Mouse (Mus musculus) MEL (cell line): Measurements from ENCODE around the gene Spata25. TPM values are rescaled to one million over a fixed set of nuclear protein-coding genes. Genes with fewer than 3 reads are reported as not detected.

Experiments
- DNase-seq: peaks from one replicate; pipeline ENCODE4 v3.0.0; 2011; ENCODE audit warnings: low read depth, low spot score
- H3K27ac ChIP-seq: 2 replicates; pipeline ENCODE4 v1.5.1; 2012; ENCODE audit warnings: low read depth, mild to moderate bottlenecking, control low read depth, low read length, moderate library complexity; ENCODE audit not compliant: control insufficient read depth
- H3K27me3 ChIP-seq, 2 experiments: fragments of 150-350 bp in 1 of 2; sonication (generic) in 1 of 2; 2 replicates each; pipeline ENCODE4 v1.6.1; 2012; ENCODE audit warnings: low read length in 2 of 2, mild to moderate bottlenecking in 2 of 2, improper control_type of control experiment in 1 of 2, moderate library complexity in 1 of 2; ENCODE audit not compliant: insufficient read depth in 2 of 2, control insufficient read depth in 1 of 2
- H3K36me3 ChIP-seq, 2 experiments: 2 replicates each; pipeline ENCODE4 v1.6.1; 2012 to 2014; ENCODE audit warnings: low read length in 2 of 2, improper control_type of control experiment in 1 of 2, inconsistent platforms in 1 of 2, mild to moderate bottlenecking in 1 of 2; ENCODE audit not compliant: insufficient read depth in 2 of 2, control insufficient read depth in 1 of 2
- H3K4me1 ChIP-seq, 2 experiments: fragments of 150-350 bp in 1 of 2; sonication (generic) in 1 of 2; 2 replicates each; pipeline ENCODE4 v1.6.1; 2012; ENCODE audit warnings: low read length in 2 of 2, improper control_type of control experiment in 1 of 2, mild to moderate bottlenecking in 1 of 2; ENCODE audit not compliant: insufficient read depth in 2 of 2, control insufficient read depth in 1 of 2
- H3K4me3 ChIP-seq, 2 experiments: fragments of 150-350 bp in 1 of 2; sonication (generic) in 1 of 2; 2 replicates each; pipeline ENCODE4 v1.5.1; 2012; ENCODE audit warnings: low read depth in 2 of 2, low read length in 2 of 2, mild to moderate bottlenecking in 2 of 2, moderate library complexity in 2 of 2, control low read depth in 1 of 2, improper control_type of control experiment in 1 of 2; ENCODE audit not compliant: control insufficient read depth in 1 of 2, insufficient read depth in 1 of 2
- H3K79me2 ChIP-seq: 2 replicates; pipeline ENCODE4 v1.6.1; 2012; ENCODE audit warnings: mild to moderate bottlenecking, low read length, moderate library complexity; ENCODE audit not compliant: control insufficient read depth, poor library complexity, insufficient read depth
- H3K9ac ChIP-seq: 2 replicates; pipeline ENCODE4 v1.6.1; 2012; ENCODE audit warnings: low read depth, mild to moderate bottlenecking, control low read depth, low read length, moderate library complexity; ENCODE audit not compliant: control insufficient read depth, poor library complexity, severe bottlenecking
- H3K9me3 ChIP-seq: fragments of 150-350 bp; sonication (generic); replicated peaks from 2 replicates; pipeline ENCODE4 v1.6.1; 2012; ENCODE audit warnings: mild to moderate bottlenecking, low read length, improper control_type of control experiment, moderate library complexity; ENCODE audit not compliant: insufficient read depth
- BHLHE40 ChIP-seq: IDR thresholded peaks from 2 replicates; pipeline ENCODE4 v1.6.1; 2012; ENCODE audit warnings: low read depth, mild to moderate bottlenecking, inconsistent platforms, low read length, improper control_type of control experiment, borderline replicate concordance
- CHD1 ChIP-seq: IDR thresholded peaks from 2 replicates; pipeline ENCODE4 v1.6.1; 2012; ENCODE audit warnings: low read depth, mild to moderate bottlenecking, inconsistent platforms, low read length, improper control_type of control experiment
- CHD2 ChIP-seq: IDR thresholded peaks from 2 replicates; pipeline ENCODE4 v1.6.1; 2011; ENCODE audit warnings: low read length, improper control_type of control experiment
- E2F4 ChIP-seq: IDR thresholded peaks from 2 replicates; pipeline ENCODE4 v1.6.1; 2011; ENCODE audit warnings: low read depth, low read length, improper control_type of control experiment, borderline replicate concordance
- EP300 ChIP-seq, 2 experiments: IDR thresholded peaks; 2 replicates each; pipeline ENCODE4 v1.6.1; 2011; ENCODE audit warnings: improper control_type of control experiment in 2 of 2, low read length in 2 of 2, low read depth in 1 of 2, mild to moderate bottlenecking in 1 of 2
- ETS1 ChIP-seq: IDR thresholded peaks from 2 replicates; pipeline ENCODE4 v1.6.1; 2012; ENCODE audit warnings: low read depth, mild to moderate bottlenecking, inconsistent platforms, low read length, improper control_type of control experiment, moderate library complexity
- GABPA ChIP-seq: IDR thresholded peaks from 2 replicates; pipeline ENCODE4 v1.6.1; 2012; ENCODE audit warnings: low read depth, mild to moderate bottlenecking, inconsistent platforms, low read length, improper control_type of control experiment, moderate library complexity
- GATA1 ChIP-seq: IDR thresholded peaks from 2 replicates; pipeline ENCODE4 v1.6.1; 2011; ENCODE audit warnings: low read depth, low read length, improper control_type of control experiment
- HCFC1 ChIP-seq: IDR thresholded peaks from 2 replicates; pipeline ENCODE4 v1.6.1; 2012; ENCODE audit warnings: low read depth, mild to moderate bottlenecking, inconsistent platforms, low read length, improper control_type of control experiment, moderate library complexity
- JUND ChIP-seq: IDR thresholded peaks from 2 replicates; pipeline ENCODE4 v1.6.1; 2011; ENCODE audit warnings: low read depth, mild to moderate bottlenecking, improper control_type of control experiment, low read length
- KAT2A ChIP-seq: conservative IDR thresholded peaks from 2 replicates; pipeline ENCODE4 v1.6.1; 2012; ENCODE audit warnings: low read depth, low read length, improper control_type of control experiment, inconsistent platforms
- MAFK ChIP-seq: IDR thresholded peaks from 2 replicates; pipeline ENCODE4 v1.6.1; 2011; ENCODE audit warnings: low read depth, mild to moderate bottlenecking, low read length, improper control_type of control experiment, borderline replicate concordance
- MAX ChIP-seq: IDR thresholded peaks from 2 replicates; pipeline ENCODE4 v1.6.1; 2011; ENCODE audit warnings: low read length, improper control_type of control experiment
- MAZ ChIP-seq: IDR thresholded peaks from 2 replicates; pipeline ENCODE4 v1.6.1; 2012; ENCODE audit warnings: low read depth, mild to moderate bottlenecking, inconsistent platforms, low read length, improper control_type of control experiment
- MXI1 ChIP-seq: IDR thresholded peaks from 2 replicates; pipeline ENCODE4 v1.6.1; 2011; ENCODE audit warnings: mild to moderate bottlenecking, low read depth, low read length, improper control_type of control experiment
- MYB ChIP-seq: IDR thresholded peaks from 2 replicates; pipeline ENCODE4 v1.6.1; 2011; ENCODE audit warnings: mild to moderate bottlenecking, low read depth, low read length, improper control_type of control experiment
- MYC ChIP-seq: IDR thresholded peaks from 2 replicates; pipeline ENCODE4 v1.6.1; 2011; ENCODE audit warnings: low read depth, mild to moderate bottlenecking, low read length, improper control_type of control experiment, moderate library complexity
- NELFE ChIP-seq: IDR thresholded peaks from 2 replicates; pipeline ENCODE4 v1.6.1; 2011; ENCODE audit warnings: low read depth, low read length, improper control_type of control experiment
- POLR2A ChIP-seq, 2 experiments: IDR thresholded peaks; 2 replicates each; pipeline ENCODE4 v1.6.1; 2011 to 2012; ENCODE audit warnings: low read length in 2 of 2, mild to moderate bottlenecking in 2 of 2, control low read depth in 1 of 2, improper control_type of control experiment in 1 of 2, low read depth in 1 of 2, moderate library complexity in 1 of 2; ENCODE audit not compliant: control insufficient read depth in 1 of 2, insufficient read depth in 1 of 2, poor library complexity in 1 of 2
- POLR2AphosphoS5 ChIP-seq: IDR thresholded peaks from 2 replicates; pipeline ENCODE4 v1.6.1; 2012; ENCODE audit warnings: low read depth, borderline replicate concordance, mild to moderate bottlenecking, inconsistent platforms, low read length, moderate library complexity, mixed read lengths
- RAD21 ChIP-seq: IDR thresholded peaks from 2 replicates; pipeline ENCODE4 v1.6.1; 2011; ENCODE audit warnings: mild to moderate bottlenecking, low read depth, low read length, improper control_type of control experiment
- RCOR1 ChIP-seq: IDR thresholded peaks from 2 replicates; pipeline ENCODE4 v1.6.1; 2012; ENCODE audit warnings: low read depth, mild to moderate bottlenecking, inconsistent platforms, low read length, improper control_type of control experiment
- SIN3A ChIP-seq: IDR thresholded peaks from 2 replicates; pipeline ENCODE4 v1.6.1; 2012; ENCODE audit warnings: low read length, improper control_type of control experiment, inconsistent platforms
- SMC3 ChIP-seq: IDR thresholded peaks from 2 replicates; pipeline ENCODE4 v1.6.1; 2011; ENCODE audit warnings: low read depth, low read length, improper control_type of control experiment
- TAL1 ChIP-seq: IDR thresholded peaks from 2 replicates; pipeline ENCODE4 v1.6.1; 2012; ENCODE audit warnings: mild to moderate bottlenecking, inconsistent platforms, low read length, moderate library complexity, mixed read lengths
- TBP ChIP-seq: IDR thresholded peaks from 2 replicates; pipeline ENCODE4 v1.8.0; 2011; ENCODE audit warnings: low read depth, low read length, improper control_type of control experiment
- TCF12 ChIP-seq: IDR thresholded peaks from 2 replicates; pipeline ENCODE4 v1.6.1; 2014; ENCODE audit warnings: low read depth, mild to moderate bottlenecking, inconsistent platforms, low read length, improper control_type of control experiment, moderate library complexity
- UBTF ChIP-seq: IDR thresholded peaks from 2 replicates; pipeline ENCODE4 v1.6.1; 2012; ENCODE audit warnings: low read depth, mild to moderate bottlenecking, inconsistent platforms, low read length, improper control_type of control experiment, moderate library complexity, borderline replicate concordance; ENCODE audit not compliant: insufficient read depth
- USF2 ChIP-seq, 2 experiments: IDR thresholded peaks; 2 replicates each; pipeline ENCODE4 v1.6.1; 2011 to 2012; ENCODE audit warnings: improper control_type of control experiment in 2 of 2, low read length in 2 of 2, borderline replicate concordance in 1 of 2, inconsistent platforms in 1 of 2, low read depth in 1 of 2, mild to moderate bottlenecking in 1 of 2; ENCODE audit not compliant: insufficient read depth in 1 of 2
- ZC3H11A ChIP-seq: IDR thresholded peaks from 2 replicates; pipeline ENCODE4 v1.6.1; 2012; ENCODE audit warnings: low read depth, mild to moderate bottlenecking, inconsistent platforms, low read length, improper control_type of control experiment
- ZKSCAN1 ChIP-seq: IDR thresholded peaks from 2 replicates; pipeline ENCODE4 v1.6.1; 2012; ENCODE audit warnings: low read depth, mild to moderate bottlenecking, inconsistent platforms, low read length, improper control_type of control experiment, moderate library complexity
- polyA plus RNA-seq, 2 experiments: library from polyadenylated mRNA; stranded (reverse) in 1 of 2; unstranded in 1 of 2; fragments of >175 nt in 1 of 2; fragments of >200 nt in 1 of 2; gene quantifications; 2 replicates each; pipeline versions ENCODE4 v1.2.1 to v1.2.4; 2012; ENCODE audit warnings: low replicate concordance in 2 of 2, low read depth in 1 of 2; ENCODE audit not compliant: insufficient read length in 2 of 2, insufficient read depth in 1 of 2, missing spikeins in 1 of 2
- total RNA-seq: library from RNA; depleted of rRNA; stranded (reverse); fragments of 300-350 nt; gene quantifications from 2 replicates; pipeline ENCODE4 v1.2.3, GENCODE M21; 2012

The Spata25 gene
- total and polyA plus RNA-seq, 3 experiments, result 0.13 to 0.50 TPM; not detected in 1

GRCm38 (mm10) chr2:164829090-164829489 lies 753 bp upstream of the Spata25 start:
- Histone ChIP-seq H3K36me3 (peaks cover 0 to 12% of the 10 kb centered on the region in 2 experiments; a peak in 2 of 4 replicates), H3K27ac (no peak overlapping the region), H3K79me2 (peaks cover 11% of the 10 kb centered on the region)
- TF ChIP-seq MAX (no peak), GATA1 (no peak), UBTF (no peak), HCFC1 (no peak)
- TF ChIP-seq, all 39 proteins: peak for 0
- Histone ChIP-seq H3K9ac (no peak overlapping the region), H3K4me1 (peaks cover 2 to 17% of the 10 kb centered on the region in 2 experiments; a peak in 3 of 4 replicates), H3K27me3 (no peaks in the 10 kb centered on the region), H3K4me3 (no peak overlapping the region), H3K9me3 (no peaks in the 10 kb centered on the region)
- no peak for DNase-seq

GRCm38 (mm10) chr2:164827146-164827850 lies 1.0 kb downstream of the Spata25 start:
- peak; percentile 79 for DNase-seq
- H3K27ac ChIP-seq, result peak overlapping the region; percentile 72
- peaks cover 0 to 19% of the 10 kb centered on the region in 2 experiments; a peak in 2 of 4 replicates for H3K36me3 ChIP-seq
- H3K9ac ChIP-seq, result peak overlapping the region; percentile 38
- peaks cover 2 to 24% of the 10 kb centered on the region in 2 experiments; a peak in 3 of 4 replicates for H3K4me1 ChIP-seq
- H3K27me3 ChIP-seq, result no peaks in the 10 kb centered on the region
- H3K79me2 ChIP-seq, result peaks cover 4% of the 10 kb centered on the region
- no peak overlapping the region for H3K4me3 ChIP-seq
- H3K9me3 ChIP-seq, result no peaks in the 10 kb centered on the region
- TF ChIP-seq MAZ, result no peak
- TF ChIP-seq CHD2, result no peak
- TF ChIP-seq E2F4, result no peak
- no peak for TF ChIP-seq RCOR1
- no peak for TF ChIP-seq ZC3H11A
- TF ChIP-seq GATA1, result peak; percentile 56
- TF ChIP-seq TAL1, result no peak
- 0 out of 2 replicates have a peak, but pooled peaks have one; percentile 46 for TF ChIP-seq MYC
- TF ChIP-seq CHD1, result no peak
- no peak for TF ChIP-seq MAX
- peak in 1 of 2 experiments; percentile 24; a peak in 1 of 4 replicates for TF ChIP-seq POLR2A (IDR thresholded peaks at IDR 0.05; ENCODE audit: control insufficient read depth in 1 of 2, insufficient read depth in 1 of 2, low read depth in 1 of 2, low read length in 2 of 2, poor library complexity in 1 of 2)
- TF ChIP-seq NELFE, result no peak
- TF ChIP-seq JUND, result no peak
- TF ChIP-seq ETS1, result peak; percentile 75
- TF ChIP-seq TCF12, result peak; percentile 42; the same call in 1 of the 2 replicates
- TF ChIP-seq BHLHE40, result no peak
- no peak for TF ChIP-seq GABPA
- TF ChIP-seq EP300 (IDR thresholded peaks at IDR 0.05; ENCODE audit: low read depth in 1 of 2, low read length in 2 of 2), result peak in 1 of 2 experiments; percentile 53; a peak in 2 of 4 replicates
- TF ChIP-seq SMC3, result no peak
- TF ChIP-seq ZKSCAN1, result no peak
- TF ChIP-seq SIN3A, result peak; percentile 80
- 0 out of 2 replicates have a peak, but pooled peaks have one; percentile 47 for TF ChIP-seq MXI1
- no peak for TF ChIP-seq KAT2A
- 0 out of 2 replicates have a peak, but pooled peaks have one; percentile 51 for TF ChIP-seq TBP
- TF ChIP-seq USF2 (IDR thresholded peaks at IDR 0.05; ENCODE audit: borderline replicate concordance in 1 of 2, insufficient read depth in 1 of 2, low read depth in 1 of 2, low read length in 2 of 2), result no peak
- TF ChIP-seq POLR2AphosphoS5, result no peak
- no peak for TF ChIP-seq MYB
- no peak for TF ChIP-seq MAFK
- TF ChIP-seq RAD21, result no peak
